Mouse (Mus musculus) frontal cortex, postnatal 36 days (tissue): ENCODE measurements around the gene Mettl27.

Source experiments
- DNase-seq, 2 experiments: peaks; one replicate each; pipeline ENCODE4 v3.0.0; 2022; ENCODE audit warnings: low spot score in 2 of 2

The Mettl27 gene

GRCm38 (mm10) chr5:134932179-134932902, at the start of gene Mettl27:
Mettl27 (plus strand) TSS chr5:134932368.
- peak; percentile 72 to 84 for DNase-seq

DNA sequence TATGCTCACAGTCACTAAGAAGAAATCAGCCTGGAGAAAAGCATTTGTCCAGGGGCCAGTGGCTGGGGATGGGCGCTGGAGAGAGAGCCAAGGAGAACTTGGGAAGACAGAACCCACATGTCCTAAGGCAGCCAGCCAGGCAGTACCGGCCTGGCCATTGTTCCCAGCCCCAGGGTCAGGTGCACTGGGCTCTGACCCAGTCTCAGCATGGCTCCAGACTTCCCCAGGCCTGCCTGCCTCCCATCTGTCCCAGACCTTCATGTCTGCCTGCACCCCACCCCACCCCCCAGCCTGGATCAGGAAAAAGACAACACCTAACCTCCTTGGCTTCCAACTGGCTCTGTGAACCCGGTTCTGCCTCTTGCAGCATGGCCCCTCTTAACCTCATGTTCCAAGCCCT, 49.1 kb upstream of the Mettl27 start:
- DNase-seq: no peak

- DNase-seq: no peak
These were observed 44.5 kb upstream of the Mettl27 start for GRCm38 (mm10) chr5:134887447-134888335.

DNA sequence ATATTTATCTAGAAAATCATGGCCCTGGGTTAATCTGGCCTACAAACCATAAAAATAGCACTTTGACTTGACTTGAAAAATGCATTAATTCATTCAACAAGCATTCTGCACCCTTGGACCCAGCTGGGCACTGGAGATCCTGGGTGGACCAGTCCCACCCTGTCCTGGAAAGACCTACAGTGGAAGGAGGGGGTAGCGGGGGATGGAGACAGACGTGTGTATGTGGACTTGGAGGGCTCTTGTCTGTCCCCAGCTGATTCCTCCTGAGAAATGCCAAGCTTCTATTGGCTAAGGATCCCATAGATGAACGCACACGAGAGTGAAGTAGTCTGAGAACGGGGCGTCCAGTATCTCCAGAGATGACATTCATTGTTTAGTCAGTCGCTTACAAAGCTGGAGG, 43.7 kb upstream of the Mettl27 start:
- no peak for DNase-seq

DNA sequence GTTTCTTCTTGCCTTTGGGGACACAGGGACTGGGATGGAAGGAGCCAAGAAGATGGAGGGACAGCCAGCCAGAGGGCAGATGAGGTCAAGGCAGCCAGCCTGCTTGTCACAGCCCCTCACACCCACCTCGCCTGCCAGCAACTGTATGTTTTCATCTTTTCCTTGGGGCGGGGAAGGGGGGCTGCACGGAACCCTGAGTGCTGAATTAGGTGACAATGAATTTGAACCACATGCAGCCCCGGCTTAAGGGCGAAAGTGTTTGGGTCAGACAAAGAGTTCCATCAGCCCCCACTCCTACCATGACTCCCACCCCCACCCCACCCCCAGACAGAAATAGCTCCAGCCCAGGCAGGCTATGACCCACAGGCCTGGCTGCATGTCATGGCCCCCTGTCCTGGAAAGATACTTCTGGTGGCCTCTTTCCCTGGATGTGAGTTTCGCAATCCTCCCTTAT, 41.5 kb upstream of the Mettl27 start:
- DNase-seq: no peak

DNA sequence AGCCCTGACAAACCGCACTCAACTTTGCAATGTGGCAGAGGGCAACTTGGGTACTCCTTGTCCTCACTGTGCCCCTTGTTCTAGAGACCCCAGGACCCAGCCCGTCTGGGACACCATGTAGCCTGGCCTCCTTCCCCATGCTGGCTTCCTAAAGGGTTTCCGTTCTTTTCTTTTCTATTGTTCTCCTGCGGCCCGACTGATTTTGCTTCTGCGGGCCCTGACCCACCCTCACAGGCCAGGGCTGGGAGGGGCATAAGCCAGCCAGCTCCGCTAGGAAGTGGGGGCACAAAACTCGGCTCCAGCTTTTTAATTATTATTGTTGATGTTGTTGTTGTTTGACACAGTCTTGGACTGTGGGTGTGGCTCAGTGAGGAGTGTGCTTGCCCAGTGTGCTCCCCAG, 40.6 kb upstream of the Mettl27 start:
- DNase-seq: no peak

DNA sequence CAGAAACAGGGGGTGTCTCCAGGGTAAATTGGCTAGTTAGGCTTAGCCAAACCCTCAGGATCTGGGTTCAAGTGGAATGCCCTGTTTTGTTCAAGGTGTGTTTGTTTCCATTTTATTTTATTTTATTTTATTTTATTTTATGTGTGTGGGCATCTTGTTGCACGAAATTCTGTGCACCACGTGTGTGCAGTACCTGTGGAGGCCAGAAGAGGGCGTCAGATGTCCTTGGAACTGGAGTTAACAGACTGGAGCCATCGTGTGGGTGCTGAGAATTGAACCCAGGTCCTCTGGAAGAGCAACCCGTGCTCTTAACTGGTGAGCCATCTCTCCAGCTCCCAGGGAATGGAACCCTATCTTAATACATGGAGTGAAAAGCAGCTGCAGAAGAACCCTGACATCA, 39.5 kb upstream of the Mettl27 start:
- no peak for DNase-seq

GRCm38 (mm10) chr5:134895291-134895690, 36.9 kb upstream of the Mettl27 start:
- no peak for DNase-seq

GRCm38 (mm10) chr5:134896965-134897364, 35.2 kb upstream of the Mettl27 start:
- no peak for DNase-seq

DNA sequence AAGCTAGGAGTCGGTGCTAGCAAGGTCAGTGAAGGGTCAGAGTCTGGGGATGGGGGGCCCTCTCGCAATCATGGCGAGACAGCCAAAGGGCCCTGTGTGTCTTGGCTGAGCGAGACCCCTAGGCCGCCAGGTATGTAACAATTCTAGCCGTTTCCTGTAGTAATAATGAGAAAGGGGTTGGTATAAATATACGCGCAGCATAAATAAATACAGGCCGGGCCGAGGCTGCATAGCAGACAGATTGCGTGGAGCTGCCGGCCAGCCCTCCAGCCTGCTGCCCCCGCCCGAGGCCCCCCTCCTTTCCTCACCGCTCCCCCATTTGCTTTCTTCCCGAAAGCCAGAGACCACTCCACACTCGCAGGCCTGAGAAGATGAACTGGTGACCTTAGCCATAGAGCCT, 34.6 kb upstream of the Mettl27 start:
- no peak for DNase-seq

DNA sequence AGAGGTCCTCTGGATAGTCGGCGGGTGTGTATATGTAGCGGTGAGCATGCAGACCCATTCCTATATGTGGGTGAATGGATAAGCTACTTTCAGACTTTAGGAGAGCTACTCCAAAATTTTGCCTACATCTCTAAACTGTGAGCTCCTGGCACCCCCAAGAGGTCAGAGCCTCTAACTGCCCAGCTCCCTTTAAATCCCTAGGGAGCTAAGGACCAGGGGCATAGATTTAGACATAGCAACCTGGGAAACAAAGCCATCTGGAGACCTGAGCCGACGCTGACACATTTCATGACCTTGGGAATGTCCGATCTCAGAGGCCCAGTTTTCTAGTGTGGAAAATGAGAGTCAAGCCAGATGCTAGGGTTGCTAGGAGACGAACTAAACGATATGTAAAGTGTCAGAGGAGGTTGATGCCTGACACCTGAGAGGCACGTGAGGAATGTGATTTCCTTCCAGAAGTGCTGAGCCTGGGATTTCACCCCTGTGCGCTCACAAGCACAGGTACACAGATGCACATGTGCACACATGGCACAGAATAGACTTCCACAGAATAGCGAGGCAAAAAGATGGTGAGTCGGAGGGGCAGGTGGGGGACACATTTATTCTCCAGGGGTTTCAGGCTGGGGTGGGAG, 31.0 kb upstream of the Mettl27 start:
- DNase-seq: peak; percentile 35 to 45

DNA sequence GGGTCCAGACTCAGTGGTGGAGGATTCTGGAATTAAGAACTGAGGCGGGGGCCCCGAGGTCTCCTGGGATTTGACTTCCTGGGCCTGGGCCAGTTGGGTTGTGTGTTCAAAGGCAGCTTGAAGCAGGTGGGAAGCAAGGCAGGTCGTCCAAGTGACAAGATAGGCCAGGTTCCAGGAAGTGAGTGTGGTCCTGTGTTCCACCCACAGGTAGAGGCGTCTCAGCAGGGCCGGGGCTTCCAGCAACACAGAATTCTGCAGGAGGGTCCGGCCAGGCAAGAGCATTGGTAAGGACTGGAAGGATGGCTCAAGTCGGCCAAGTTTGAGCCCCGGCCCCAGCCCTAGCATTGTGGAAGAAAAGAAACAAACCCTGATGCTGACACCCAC, 30.5 kb upstream of the Mettl27 start:
- no peak for DNase-seq

DNA sequence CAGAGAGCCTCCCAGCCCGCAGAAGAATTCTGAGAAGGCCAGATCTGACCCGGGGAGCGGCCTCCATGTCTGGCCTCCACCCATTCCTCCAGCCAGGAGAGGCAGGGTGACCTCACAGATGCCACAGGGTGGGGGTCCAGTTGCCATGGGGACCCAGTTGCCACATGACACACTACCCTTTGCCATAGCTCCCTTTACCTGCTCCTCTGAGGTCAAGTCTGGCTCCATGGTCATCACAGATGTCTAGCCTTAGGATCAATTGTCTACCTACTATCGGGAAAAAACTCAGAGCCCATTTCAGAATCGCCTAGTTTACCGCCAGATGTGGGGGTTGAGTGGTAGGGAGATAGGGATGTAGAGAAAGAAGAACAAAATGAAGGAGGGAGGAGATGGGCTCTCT, 25.5 kb upstream of the Mettl27 start, which contains the start of gene Tmem270:
Tmem270 (minus strand) TSS at position 101 of the 400 bp plus-strand sequence.
- DNase-seq: no peak

GRCm38 (mm10) chr5:134907135-134907534, 25.0 kb upstream of the Mettl27 start:
- peak; percentile 96 to 97 for DNase-seq

GRCm38 (mm10) chr5:134911901-134912300, 20.3 kb upstream of the Mettl27 start:
- DNase-seq: no peak

DNA sequence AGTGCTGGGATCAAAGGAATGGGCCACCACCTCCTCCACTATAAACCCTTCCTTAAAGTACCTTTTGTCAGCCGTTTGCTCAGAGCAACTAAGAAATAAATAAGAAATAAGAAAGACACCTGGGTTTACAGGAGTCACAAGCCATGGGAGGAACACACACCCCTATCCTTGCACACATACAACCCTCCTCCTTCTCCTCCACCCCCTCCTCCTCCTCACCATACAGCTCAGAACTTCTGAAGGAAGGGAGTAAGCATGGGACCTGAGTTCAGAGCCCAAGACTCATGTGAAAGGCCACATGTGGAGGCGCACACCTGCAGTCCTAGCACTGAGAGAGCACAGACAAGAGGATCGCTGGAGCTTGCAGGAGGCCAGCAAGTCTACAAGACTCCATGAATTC, 18.8 kb upstream of the Mettl27 start:
- DNase-seq: no peak

- no peak for DNase-seq
These were observed 18.4 kb upstream of the Mettl27 start for GRCm38 (mm10) chr5:134913753-134914152.

GRCm38 (mm10) chr5:134914510-134914909, 17.7 kb upstream of the Mettl27 start:
- no peak for DNase-seq

GRCm38 (mm10) chr5:134915311-134915710, 16.9 kb upstream of the Mettl27 start, which contains the start of gene Cldn13:
Cldn13 (minus strand) TSS chr5:134915526.
- DNase-seq: no peak

GRCm38 (mm10) chr5:134918071-134918832, 13.9 kb upstream of the Mettl27 start:
- DNase-seq: peak in 1 of 2 experiments; percentile 23

DNA sequence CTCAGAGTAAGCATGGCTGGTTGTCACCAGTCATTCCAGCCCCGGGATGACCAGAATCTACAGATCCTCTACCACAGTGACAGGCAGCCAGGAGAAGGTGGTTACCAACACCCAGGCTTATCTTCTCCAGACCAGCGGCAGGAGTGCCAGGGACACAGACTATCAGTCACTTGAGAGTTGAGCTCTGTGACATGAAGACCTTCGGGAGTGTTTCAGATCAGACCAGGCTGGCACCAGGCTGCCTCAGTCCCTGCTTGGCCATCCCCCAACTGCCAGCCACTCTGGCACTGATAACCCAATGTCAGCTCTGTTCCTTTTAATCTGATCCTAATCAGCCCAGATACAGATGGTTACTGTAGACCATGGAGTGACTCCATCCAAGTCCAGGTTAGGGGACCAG, 13.1 kb upstream of the Mettl27 start:
- DNase-seq: no peak
